Mouse (Mus musculus) heart, postnatal 10 days (tissue): Measurements from ENCODE around the gene Cyb5rl. TPM values are rescaled to one million over a fixed set of nuclear protein-coding genes. Genes with fewer than 3 reads are reported as not detected.
"Not testable (repeated sequence)": the region's sequence is repeated elsewhere in the genome, so short reads cannot be mapped to it uniquely, and the experiment has no call there.

ENCODE experiments used
- DNase-seq, 2 experiments: peaks; one replicate each; pipeline ENCODE4 v3.0.0; 2021
- intact Hi-C: fragments of 180-260 bp; cut with DNase I; formaldehyde crosslinking; loops from one replicate; pipeline ENCODE4 v1.15.1; 2025
- total RNA-seq, 2 experiments: library from RNA; stranded (reverse); gene quantifications; 2 replicates each; pipeline ENCODE4 v1.2.3; 2021

Cyb5rl gene
- total RNA-seq, 2 experiments from 2014 or later, result 11.4 to 12.0 TPM

- no peak for DNase-seq
- intact Hi-C loops, result no loop called here
Measured at GRCm38 (mm10) chr4:107102220-107102619, 35.4 kb downstream of the Cyb5rl start.

DNA sequence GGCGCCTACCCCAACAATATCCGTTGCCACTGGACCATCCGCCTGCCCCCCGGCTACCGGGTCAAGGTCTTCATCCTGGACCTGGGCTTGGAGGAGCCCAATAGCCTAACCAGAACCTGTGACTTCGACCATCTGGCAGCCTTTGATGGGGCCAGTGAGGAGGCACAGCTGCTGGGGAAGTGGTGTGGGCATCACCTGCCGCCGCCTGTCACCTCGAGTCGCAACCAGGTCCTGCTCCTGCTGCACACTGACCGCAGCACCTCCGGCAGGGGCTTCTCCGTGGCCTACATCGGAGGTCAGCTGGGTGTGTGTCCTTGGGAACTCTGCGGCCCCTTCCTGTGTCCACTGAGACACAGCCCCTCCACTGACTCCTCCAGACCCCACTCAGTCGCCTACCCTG, 40.0 kb downstream of the Cyb5rl start:
- DNase-seq, result no peak
- intact Hi-C loops, result no loop called here

DNA sequence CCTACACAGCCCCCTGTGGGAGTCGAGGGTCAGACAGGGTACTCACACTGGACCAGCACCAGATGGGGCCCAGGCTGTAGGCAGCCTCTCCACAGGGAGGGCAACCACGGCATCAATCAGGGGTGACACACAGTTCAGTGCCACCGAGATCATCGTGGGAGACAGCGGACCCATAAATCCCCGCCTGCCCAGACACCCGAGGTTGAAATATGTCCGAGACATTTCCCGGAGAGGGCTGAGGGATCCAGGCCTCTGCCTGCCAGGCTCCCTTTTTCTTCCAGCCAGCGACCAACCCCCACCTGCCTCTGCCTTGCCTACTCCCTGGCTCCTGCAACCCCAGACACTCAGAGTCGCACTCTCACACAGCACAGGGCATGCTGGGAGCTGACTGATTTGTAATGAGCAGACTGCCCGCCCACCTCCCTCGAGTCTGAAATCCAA, 41.5 kb downstream of the Cyb5rl start:
- intact Hi-C loops, result no loop called here
- DNase-seq, result peak in 1 of 2 experiments; percentile 8

- DNase-seq, intact Hi-C loops: not testable (repeated sequence)
Measured at GRCm38 (mm10) chr4:107109181-107109580, 42.4 kb downstream of the Cyb5rl start.

- intact Hi-C loops, result no loop called here
Measured at GRCm38 (mm10) chr4:107114278-107114677, 47.5 kb downstream of the Cyb5rl start.

GRCm38 (mm10) chr4:107117741-107118385, 51.1 kb downstream of the Cyb5rl start:
- intact Hi-C loops, result no loop called here
- DNase-seq, result no peak

More at GRCm38 (mm10) chr4:107114278-107114677, 47.5 kb downstream of the Cyb5rl start:
- no peak for DNase-seq

DNA sequence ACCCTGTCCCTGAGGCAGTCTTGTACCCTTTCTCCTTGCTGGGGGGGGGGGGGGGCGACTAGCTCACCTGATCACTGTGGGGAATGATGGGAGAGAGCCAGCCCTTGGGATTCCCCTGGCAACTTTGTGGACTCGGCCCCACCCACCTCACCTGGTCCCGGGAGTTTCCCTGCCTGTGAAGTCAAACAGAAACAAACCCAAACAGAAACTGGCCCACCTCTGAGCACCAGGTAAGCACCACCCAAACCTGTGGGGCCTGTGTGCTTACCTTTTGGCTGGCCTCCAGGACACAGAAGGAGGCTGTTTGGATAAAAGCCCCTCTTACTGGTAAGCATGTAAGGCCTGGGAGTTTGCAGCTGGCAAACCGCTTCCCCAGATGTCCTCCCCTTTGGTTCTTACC, 52.3 kb downstream of the Cyb5rl start:
- intact Hi-C loops, result no loop called here
- DNase-seq, result no peak

DNA sequence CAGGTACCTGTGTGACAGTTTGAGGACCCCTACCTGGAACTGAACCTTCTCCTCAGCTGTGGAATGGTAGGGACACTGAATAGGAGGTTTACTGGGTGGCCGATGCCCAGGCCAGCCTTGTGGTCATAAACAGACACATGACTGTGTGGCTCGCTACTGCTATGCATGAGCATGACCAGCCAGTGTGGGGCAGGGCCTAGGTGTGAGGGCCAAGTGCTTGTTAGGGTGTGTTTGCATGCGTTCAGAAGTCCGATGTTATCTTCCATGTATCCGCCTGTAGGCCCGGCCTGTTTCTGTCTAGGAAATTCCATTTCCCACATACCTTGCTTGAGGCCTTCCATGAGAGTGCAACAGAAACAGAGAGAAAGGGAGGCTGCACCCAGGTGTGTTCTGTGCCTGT, 53.9 kb downstream of the Cyb5rl start:
- intact Hi-C loops, result loop anchor here (5.0 kb wide), 1 partner anchor 43 kb away; no protein-coding TSS in a partner anchor
- DNase-seq, result no peak

GRCm38 (mm10) chr4:107121165-107121943, 54.6 kb downstream of the Cyb5rl start:
- peak; percentile 29 to 66 for DNase-seq
- intact Hi-C loops, result loop anchor here (5.0 kb wide), 1 partner anchor 44 kb away; no protein-coding TSS in a partner anchor

- no peak for DNase-seq
- intact Hi-C loops, result loop anchor here (5.0 kb wide), 1 partner anchor 47 kb away; no protein-coding TSS in a partner anchor
Measured at GRCm38 (mm10) chr4:107124376-107124775, 57.6 kb downstream of the Cyb5rl start.

- no peak for DNase-seq
- intact Hi-C loops, result no loop called here
Measured at GRCm38 (mm10) chr4:107125101-107125500, 58.3 kb downstream of the Cyb5rl start.

- intact Hi-C loops, result no loop called here
- no peak for DNase-seq
Measured at GRCm38 (mm10) chr4:107126389-107126788, 59.6 kb downstream of the Cyb5rl start.

DNA sequence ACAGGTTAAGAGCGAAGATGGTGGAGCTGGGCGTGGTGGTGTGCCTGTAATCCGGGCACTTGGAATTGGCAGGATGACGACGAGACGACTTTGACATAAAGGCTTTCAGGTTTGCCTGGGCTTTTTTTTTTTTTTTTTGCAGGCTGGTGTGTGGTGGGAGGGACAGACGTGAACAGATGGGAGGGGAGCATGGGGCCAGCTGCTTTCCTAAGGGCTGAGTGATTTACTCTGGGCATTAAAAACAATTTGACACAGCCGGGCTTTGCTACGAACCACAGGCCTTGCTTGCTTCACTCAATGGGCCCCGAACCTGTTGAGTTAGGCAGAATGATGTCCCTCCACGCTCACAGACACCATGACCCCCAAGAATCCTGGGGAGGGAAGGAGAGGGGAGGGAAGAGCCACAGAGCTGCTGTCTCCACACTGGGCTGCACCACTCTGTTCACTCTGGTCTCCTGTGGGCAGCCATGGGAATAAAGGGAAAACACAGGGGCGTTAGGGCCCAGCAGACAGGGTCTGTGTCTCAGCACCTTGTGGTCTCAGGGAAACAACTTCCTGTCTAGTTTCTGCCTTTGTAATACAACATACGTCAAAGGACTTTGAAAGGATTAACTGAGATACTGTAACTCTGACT, 60.2 kb downstream of the Cyb5rl start:
- intact Hi-C loops, result no loop called here
- no peak for DNase-seq

GRCm38 (mm10) chr4:107127901-107128669, 61.3 kb downstream of the Cyb5rl start:
- intact Hi-C loops, result no loop called here
- no peak for DNase-seq

GRCm38 (mm10) chr4:107129373-107129772, 62.6 kb downstream of the Cyb5rl start:
- DNase-seq, result no peak
- intact Hi-C loops, result no loop called here

DNA sequence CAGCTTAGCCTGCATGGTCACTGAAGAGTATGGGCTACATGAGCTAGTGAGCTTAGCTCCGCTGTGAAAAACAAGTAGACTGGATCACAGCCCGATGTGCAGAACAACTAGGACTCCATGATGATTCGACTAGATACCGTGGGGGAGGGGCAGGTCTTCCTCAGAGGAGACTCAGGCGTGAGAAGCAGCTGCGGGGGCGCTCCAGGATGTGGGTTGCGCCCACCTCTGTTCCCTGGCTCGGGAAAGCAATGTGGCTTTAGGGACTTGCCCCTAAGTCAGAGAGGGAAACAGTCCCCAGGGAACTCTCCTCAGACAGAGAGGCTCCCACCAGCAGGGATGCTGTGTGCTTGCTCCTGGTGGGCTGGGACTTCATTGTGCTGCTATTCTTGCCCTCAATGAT, 63.7 kb downstream of the Cyb5rl start:
- intact Hi-C loops, result no loop called here
- DNase-seq, result peak; percentile 20 to 24

GRCm38 (mm10) chr4:107134891-107135290, 68.1 kb downstream of the Cyb5rl start:
- intact Hi-C loops, result no loop called here
- DNase-seq, result no peak

DNA sequence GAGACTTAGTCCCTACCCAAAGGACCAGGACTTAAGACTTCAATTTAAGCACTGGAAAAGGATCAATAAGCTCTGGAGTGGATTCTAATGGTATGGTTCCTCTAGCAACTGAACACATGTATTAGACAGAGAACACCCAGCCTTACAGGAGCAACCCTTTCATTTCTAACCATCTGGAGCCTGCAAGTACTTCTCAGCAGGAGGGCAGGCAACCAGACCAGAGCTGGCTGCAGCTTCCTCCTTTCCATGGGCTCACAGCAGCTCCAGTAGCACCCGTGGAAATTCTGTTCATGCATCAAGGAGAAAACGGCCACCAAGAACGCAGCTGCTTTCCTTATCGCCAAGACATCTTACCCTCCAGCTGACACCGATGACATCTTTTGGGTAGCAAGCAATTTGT, 68.9 kb downstream of the Cyb5rl start:
- DNase-seq, result no peak
- intact Hi-C loops, result no loop called here

GRCm38 (mm10) chr4:107136531-107136930, 69.7 kb downstream of the Cyb5rl start:
- no peak for DNase-seq

More at GRCm38 (mm10) chr4:107136531-107136930, 69.7 kb downstream of the Cyb5rl start:
- intact Hi-C loops, result no loop called here
